Mouse (Mus musculus) lung, embryonic 14.5 days (tissue): Measurements from ENCODE around the gene Il10rb. TPM values are rescaled to one million over a fixed set of nuclear protein-coding genes. Genes with fewer than 3 reads are reported as not detected.
A peak's percentile ranks its signal among the peaks of the same experiment; 100 is the strongest.

Source experiments
- ATAC-seq: fragments of 200-750 bp; cut with Nextera tagmentation; 2 replicates; pipeline ENCODE4 v1.8.0; 2017; ENCODE audit warnings: mild to moderate bottlenecking, moderate TSS enrichment, moderate library complexity; ENCODE audit not compliant: insufficient read depth
- DNase-seq: peaks from one replicate; pipeline ENCODE4 v3.0.0-alpha.2; 2015
- H3K27ac ChIP-seq: fragments of 300-500 bp; sonication (generic); 2 replicates; pipeline ENCODE4 v1.5.1; 2014; ENCODE audit warnings: low read depth, mild to moderate bottlenecking, moderate library complexity
- H3K27me3 ChIP-seq: fragments of 300-500 bp; sonication (generic); 2 replicates; pipeline ENCODE4 v1.6.1; 2014; ENCODE audit warnings: low read length, control low read depth; ENCODE audit not compliant: insufficient read depth
- H3K36me3 ChIP-seq: fragments of 300-500 bp; sonication (generic); 2 replicates; pipeline ENCODE4 v1.6.1; 2014; ENCODE audit warnings: control low read depth; ENCODE audit not compliant: insufficient read depth
- H3K4me1 ChIP-seq: fragments of 300-500 bp; sonication (generic); 2 replicates; pipeline ENCODE4 v1.6.1; 2014; ENCODE audit warnings: antibody characterized with exemption, control low read depth; ENCODE audit not compliant: insufficient read depth
- H3K4me2 ChIP-seq: fragments of 300-500 bp; sonication (generic); 2 replicates; pipeline ENCODE4 v1.6.1; 2014; ENCODE audit warnings: mild to moderate bottlenecking
- H3K4me3 ChIP-seq: fragments of 300-500 bp; sonication (generic); 2 replicates; pipeline ENCODE4 v1.5.1; 2014; ENCODE audit warnings: low read depth, low read length
- H3K9ac ChIP-seq: fragments of 300-500 bp; sonication (generic); 2 replicates; pipeline ENCODE4 v1.6.1; 2014
- H3K9me3 ChIP-seq: fragments of 300-500 bp; sonication (generic); 2 replicates; pipeline ENCODE4 v1.6.1; 2016; ENCODE audit warnings: low read depth, low read length, control low read depth
- CTCF ChIP-seq: IDR thresholded peaks from 2 replicates; pipeline ENCODE4 v1.5.1; 2016; ENCODE audit warnings: antibody characterized with exemption, low read depth
- WGBS: fragments of 180-500 bp; shearing (Covaris S2); extraction: QIAGEN DNeasy Blood & Tissue Kit; methylation state at CpG from one replicate; pipeline ENCODE4 v1.1.7; 2014; 5-methylcytosine and 5-hydroxymethylcytosine counted together
- polyA plus RNA-seq: library from polyadenylated mRNA; unstranded; fragments of >200 nt; fragmentation: Nextera tagmentation; extraction: Ambion mirVana; gene quantifications from 2 replicates; pipeline ENCODE4 v1.2.1, GENCODE M21; 2014

The Il10rb gene
- polyA plus RNA-seq, 1 experiment from 2014 or later, result 32.8 TPM

DNA sequence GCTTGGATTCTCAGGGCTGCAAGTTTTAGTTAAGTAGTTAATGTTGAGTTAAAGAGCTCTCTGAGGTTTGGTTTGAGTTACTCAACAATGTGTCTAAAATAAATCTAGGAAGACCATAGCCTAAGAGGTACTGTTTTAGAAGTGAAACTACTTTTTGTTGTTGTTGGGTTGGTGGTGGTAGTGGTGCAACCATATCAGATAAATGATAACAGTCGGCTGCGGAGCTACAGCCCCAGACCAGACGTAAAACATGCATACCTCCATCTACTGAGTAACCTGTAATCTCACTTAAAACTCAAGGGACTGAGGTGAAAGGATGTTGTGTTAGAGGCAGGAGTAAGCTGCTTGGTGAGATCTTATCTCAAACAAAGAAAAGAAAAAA, 31.7 kb upstream of the Il10rb start:
- H3K36me3 ChIP-seq, result no peaks in the 10 kb centered on the region
- peak overlapping the region; percentile 66 for H3K4me2 ChIP-seq
- no peak for ATAC-seq

DNA sequence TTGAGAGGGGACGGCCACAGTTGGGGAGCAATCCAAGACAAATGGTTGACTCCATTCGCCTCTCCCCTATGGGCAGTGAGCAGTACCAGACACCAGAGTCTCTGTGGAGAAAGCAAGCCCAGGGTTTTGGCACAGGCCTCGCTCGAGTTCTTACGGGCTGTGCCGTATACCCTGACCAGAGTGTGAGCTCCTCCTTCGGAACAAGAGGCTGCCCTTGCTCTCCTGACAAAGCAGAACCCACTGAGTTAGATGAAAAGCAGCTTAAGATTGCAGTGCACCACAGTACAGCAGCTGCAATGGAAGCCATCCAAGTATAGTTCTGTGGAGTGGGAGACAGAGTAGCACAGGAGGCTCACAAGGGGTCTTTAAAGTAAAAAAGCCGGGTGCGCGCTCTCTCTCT, 29.3 kb upstream of the Il10rb start:
- no peak overlapping the region for H3K4me2 ChIP-seq
- no peak for TF ChIP-seq CTCF
- no peak overlapping the region for H3K4me3 ChIP-seq
- H3K27me3 ChIP-seq, result no peaks in the 10 kb centered on the region
- H3K36me3 ChIP-seq, result no peaks in the 10 kb centered on the region
- WGBS, result 89% methylated on average over 10 of the region's 10 CpGs
- no peaks in the 10 kb centered on the region for H3K9me3 ChIP-seq
- peak overlapping the region; percentile 9; the same call in 1 of the 2 replicates for H3K27ac ChIP-seq
- peaks cover 13% of the 10 kb centered on the region for H3K4me1 ChIP-seq
- ATAC-seq, result no peak
- H3K9ac ChIP-seq, result no peak overlapping the region
- DNase-seq, result no peak

More for the DNA sequence above, 31.7 kb upstream of the Il10rb start:
- no peak for TF ChIP-seq CTCF
- H3K4me1 ChIP-seq, result peaks cover 11% of the 10 kb centered on the region
- no peaks in the 10 kb centered on the region for H3K9me3 ChIP-seq
- DNase-seq, result no peak
- peak overlapping the region; percentile 87 for H3K4me3 ChIP-seq
- 74% methylated on average over 3 of the region's 3 CpGs for WGBS
- H3K9ac ChIP-seq, result no peak overlapping the region
- no peaks in the 10 kb centered on the region for H3K27me3 ChIP-seq
- H3K27ac ChIP-seq, result 0 out of 2 replicates have a peak overlapping the region, but pooled peaks have one; percentile 98

DNA sequence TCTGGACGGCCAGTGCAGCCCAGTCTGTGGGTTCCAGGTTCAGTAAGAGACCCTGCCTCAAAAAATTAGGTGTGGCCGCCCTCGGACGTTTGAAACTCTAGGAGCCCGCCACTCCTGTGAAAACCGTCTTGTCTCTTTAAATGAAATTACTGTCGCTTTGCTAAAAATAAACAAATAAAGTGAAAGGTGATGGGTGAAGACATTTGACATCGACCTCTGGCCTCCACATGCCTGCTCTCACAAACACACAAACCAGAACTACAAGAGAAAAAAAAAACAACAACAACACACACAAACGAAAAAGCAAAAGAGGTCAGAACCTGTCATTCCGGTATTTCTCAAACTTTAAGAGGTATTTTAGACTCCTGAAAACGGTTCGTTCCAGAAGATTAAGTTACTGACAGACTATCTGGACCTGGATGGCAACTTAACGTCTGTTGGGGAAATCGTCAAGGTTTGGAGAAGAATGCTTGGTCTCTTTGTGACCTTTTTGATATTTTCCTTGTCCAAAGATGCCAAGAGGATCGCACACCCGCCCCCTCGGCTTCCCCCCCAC, 27.5 kb upstream of the Il10rb start:
- TF ChIP-seq CTCF, result no peak
- Histone ChIP-seq H3K9ac (no peak overlapping the region), H3K4me3 (no peak overlapping the region), H3K27ac (no peak overlapping the region), H3K36me3 (no peaks in the 10 kb centered on the region), H3K4me2 (peak overlapping the region; percentile 16; the same call in 1 of the 2 replicates), H3K9me3 (no peaks in the 10 kb centered on the region), H3K27me3 (no peaks in the 10 kb centered on the region), H3K4me1 (peaks cover 13% of the 10 kb centered on the region)
- DNase-seq (no peak), ATAC-seq (no peak)
- WGBS, result 37% methylated on average over 17 of the region's 17 CpGs

DNA sequence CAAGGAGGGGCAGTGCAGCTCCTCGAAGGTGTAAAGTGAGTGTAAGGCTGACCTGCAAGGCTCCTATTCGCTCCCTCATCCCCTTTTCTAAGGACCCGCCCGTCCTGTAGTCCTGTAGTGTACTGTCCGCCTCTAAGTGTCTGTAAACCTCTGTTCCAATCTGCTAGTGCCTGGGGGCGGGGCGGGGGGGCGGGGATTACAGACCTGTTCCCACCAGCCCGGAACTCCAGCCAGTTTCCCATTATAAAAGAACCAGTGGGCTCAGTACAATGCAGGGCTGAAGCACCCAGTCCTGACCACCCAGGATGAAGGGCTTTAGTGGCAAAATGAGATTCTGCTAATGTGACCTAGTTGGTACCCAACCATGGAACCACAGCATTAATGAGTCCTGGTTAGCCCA, 27.0 kb upstream of the Il10rb start:
- H3K9me3 ChIP-seq, result no peaks in the 10 kb centered on the region
- no peak for TF ChIP-seq CTCF
- no peaks in the 10 kb centered on the region for H3K27me3 ChIP-seq
- DNase-seq, result no peak
- peaks cover 9% of the 10 kb centered on the region; the same call in 1 of the 2 replicates for H3K4me1 ChIP-seq
- 24% methylated on average over 9 of the region's 9 CpGs for whole genome bisulfite sequencing
- peak overlapping the region; percentile 16; the same call in 1 of the 2 replicates for H3K4me2 ChIP-seq
- H3K9ac ChIP-seq, result no peak overlapping the region
- H3K36me3 ChIP-seq, result peaks cover 5% of the 10 kb centered on the region
- peak; percentile 42; the same call in 1 of the 2 replicates for ATAC-seq
- peak overlapping the region; percentile 33; the same call in 1 of the 2 replicates for H3K27ac ChIP-seq
- no peak overlapping the region for H3K4me3 ChIP-seq

DNA sequence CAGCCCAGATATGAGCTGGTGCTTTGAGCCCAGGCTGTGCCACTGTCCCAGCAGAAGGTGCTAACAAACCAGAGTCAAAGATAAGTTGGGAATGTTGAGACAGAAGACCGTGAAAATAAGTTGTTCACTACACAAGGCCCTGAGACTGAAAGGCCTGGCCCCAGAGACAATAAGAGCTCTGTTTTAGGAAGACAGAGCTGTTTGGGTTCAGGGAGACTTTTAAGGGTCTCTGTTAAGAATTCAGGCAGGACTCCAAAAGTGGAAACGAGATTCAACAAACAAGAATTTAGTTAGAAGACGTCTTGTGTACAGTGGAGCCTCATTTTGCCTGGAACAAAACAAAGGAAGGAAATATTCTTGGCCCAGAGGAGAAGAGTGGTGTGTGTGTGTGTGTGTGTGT, 26.6 kb upstream of the Il10rb start:
- Histone ChIP-seq H3K27ac (peak overlapping the region; percentile 33; the same call in 1 of the 2 replicates), H3K4me3 (no peak overlapping the region), H3K27me3 (no peaks in the 10 kb centered on the region), H3K9me3 (no peaks in the 10 kb centered on the region), H3K4me1 (0 out of 2 replicates have a peak, but pooled peaks cover 7% of the 10 kb centered on the region), H3K36me3 (peaks cover 9% of the 10 kb centered on the region), H3K4me2 (no peak overlapping the region), H3K9ac (no peak overlapping the region)
- ATAC-seq (no peak), DNase-seq (no peak)
- TF ChIP-seq CTCF, result no peak
- WGBS, result 19% methylated on average over 3 of the region's 3 CpGs

DNA sequence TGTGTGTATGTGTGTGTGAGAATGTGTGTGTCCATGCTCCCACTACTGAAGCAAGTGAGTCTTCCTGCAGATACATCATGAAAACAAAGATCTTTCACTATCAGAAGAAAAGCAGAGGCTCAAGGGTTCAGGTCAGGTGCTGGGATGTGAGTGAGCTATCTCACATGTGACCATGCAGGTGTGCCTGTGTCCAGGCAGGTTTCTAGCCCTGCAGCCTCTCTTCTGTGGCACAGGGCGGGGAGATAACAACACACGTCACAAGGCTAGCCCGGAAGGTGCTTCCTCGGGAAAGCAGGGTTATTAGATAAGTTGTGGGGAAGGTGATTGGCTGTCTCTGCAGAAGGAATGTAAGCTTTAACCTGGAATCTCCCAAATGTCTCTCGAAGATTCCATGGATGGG, 25.8 kb upstream of the Il10rb start:
- DNase-seq (no peak), ATAC-seq (no peak)
- no peaks in the 10 kb centered on the region for H3K9me3 ChIP-seq
- H3K4me3 ChIP-seq, result no peak overlapping the region
- H3K27ac ChIP-seq, result no peak overlapping the region
- no peak for TF ChIP-seq CTCF
- no peaks in the 10 kb centered on the region for H3K27me3 ChIP-seq
- H3K4me1 ChIP-seq, result 0 out of 2 replicates have a peak, but pooled peaks cover 7% of the 10 kb centered on the region
- peaks cover 13% of the 10 kb centered on the region for H3K36me3 ChIP-seq
- H3K9ac ChIP-seq, result no peak overlapping the region
- 60% methylated on average over 5 of the region's 5 CpGs for WGBS
- H3K4me2 ChIP-seq, result no peak overlapping the region

DNA sequence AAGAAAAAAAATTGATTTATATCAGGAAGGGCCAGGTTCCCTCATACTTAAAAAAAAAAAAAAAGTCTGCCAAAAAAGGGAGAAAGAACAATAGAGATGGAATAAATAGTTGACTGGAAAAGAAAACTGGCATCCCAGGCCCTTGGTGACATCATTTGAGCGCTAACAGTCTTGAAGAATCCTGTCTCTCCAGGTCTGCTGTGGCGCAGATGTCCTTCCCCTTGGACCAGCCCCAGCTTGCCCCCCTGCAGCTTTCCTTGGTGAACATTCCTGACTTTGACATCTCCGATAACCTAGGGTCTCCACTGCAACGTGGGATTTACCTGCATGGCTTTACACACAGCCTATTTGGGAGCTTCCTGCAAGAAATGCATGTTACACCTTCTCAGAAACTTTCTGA, 24.4 kb upstream of the Il10rb start:
- Histone ChIP-seq H3K27ac (no peak overlapping the region), H3K4me2 (no peak overlapping the region), H3K4me3 (no peak overlapping the region), H3K9ac (no peak overlapping the region), H3K4me1 (0 out of 2 replicates have a peak, but pooled peaks cover 7% of the 10 kb centered on the region), H3K36me3 (peaks cover 19% of the 10 kb centered on the region), H3K27me3 (no peaks in the 10 kb centered on the region), H3K9me3 (no peaks in the 10 kb centered on the region)
- ATAC-seq, result no peak
- DNase-seq, result no peak
- 75% methylated on average over 4 of the region's 4 CpGs for WGBS
- no peak for TF ChIP-seq CTCF
